Mouse (Mus musculus) MEL (cell line): ENCODE results near the gene Fxyd5. TPM values are rescaled to one million over a fixed set of nuclear protein-coding genes. Genes with fewer than 3 reads are reported as not detected.

ENCODE experiments used
- DNase-seq: peaks from one replicate; pipeline ENCODE4 v3.0.0; 2011; ENCODE audit warnings: low read depth, low spot score
- H3K27ac ChIP-seq: 2 replicates; pipeline ENCODE4 v1.5.1; 2012; ENCODE audit warnings: low read depth, mild to moderate bottlenecking, control low read depth, low read length, moderate library complexity; ENCODE audit not compliant: control insufficient read depth
- H3K27me3 ChIP-seq, 2 experiments: fragments of 150-350 bp in 1 of 2; sonication (generic) in 1 of 2; 2 replicates each; pipeline ENCODE4 v1.6.1; 2012; ENCODE audit warnings: low read length in 2 of 2, mild to moderate bottlenecking in 2 of 2, improper control_type of control experiment in 1 of 2, moderate library complexity in 1 of 2; ENCODE audit not compliant: insufficient read depth in 2 of 2, control insufficient read depth in 1 of 2
- H3K36me3 ChIP-seq, 2 experiments: 2 replicates each; pipeline ENCODE4 v1.6.1; 2012 to 2014; ENCODE audit warnings: low read length in 2 of 2, improper control_type of control experiment in 1 of 2, inconsistent platforms in 1 of 2, mild to moderate bottlenecking in 1 of 2; ENCODE audit not compliant: insufficient read depth in 2 of 2, control insufficient read depth in 1 of 2
- H3K4me1 ChIP-seq, 2 experiments: fragments of 150-350 bp in 1 of 2; sonication (generic) in 1 of 2; 2 replicates each; pipeline ENCODE4 v1.6.1; 2012; ENCODE audit warnings: low read length in 2 of 2, improper control_type of control experiment in 1 of 2, mild to moderate bottlenecking in 1 of 2; ENCODE audit not compliant: insufficient read depth in 2 of 2, control insufficient read depth in 1 of 2
- H3K4me3 ChIP-seq, 2 experiments: fragments of 150-350 bp in 1 of 2; sonication (generic) in 1 of 2; 2 replicates each; pipeline ENCODE4 v1.5.1; 2012; ENCODE audit warnings: low read depth in 2 of 2, low read length in 2 of 2, mild to moderate bottlenecking in 2 of 2, moderate library complexity in 2 of 2, control low read depth in 1 of 2, improper control_type of control experiment in 1 of 2; ENCODE audit not compliant: control insufficient read depth in 1 of 2, insufficient read depth in 1 of 2
- H3K79me2 ChIP-seq: 2 replicates; pipeline ENCODE4 v1.6.1; 2012; ENCODE audit warnings: mild to moderate bottlenecking, low read length, moderate library complexity; ENCODE audit not compliant: control insufficient read depth, poor library complexity, insufficient read depth
- H3K9ac ChIP-seq: 2 replicates; pipeline ENCODE4 v1.6.1; 2012; ENCODE audit warnings: low read depth, mild to moderate bottlenecking, control low read depth, low read length, moderate library complexity; ENCODE audit not compliant: control insufficient read depth, poor library complexity, severe bottlenecking
- H3K9me3 ChIP-seq: fragments of 150-350 bp; sonication (generic); replicated peaks from 2 replicates; pipeline ENCODE4 v1.6.1; 2012; ENCODE audit warnings: mild to moderate bottlenecking, low read length, improper control_type of control experiment, moderate library complexity; ENCODE audit not compliant: insufficient read depth
- CHD1 ChIP-seq: IDR thresholded peaks from 2 replicates; pipeline ENCODE4 v1.6.1; 2012; ENCODE audit warnings: low read depth, mild to moderate bottlenecking, inconsistent platforms, low read length, improper control_type of control experiment
- CHD2 ChIP-seq: IDR thresholded peaks from 2 replicates; pipeline ENCODE4 v1.6.1; 2011; ENCODE audit warnings: low read length, improper control_type of control experiment
- CTCF ChIP-seq, 3 experiments: IDR thresholded peaks in 2 of 3; conservative IDR thresholded peaks in 1 of 3; 2 replicates each; pipeline ENCODE4 v1.5.1; 2011 to 2012; ENCODE audit warnings: low read length in 3 of 3, low read depth in 2 of 3, mild to moderate bottlenecking in 2 of 3, improper control_type of control experiment in 1 of 3, inconsistent platforms in 1 of 3, mixed read lengths in 1 of 3, moderate library complexity in 1 of 3; ENCODE audit not compliant: control insufficient read depth in 1 of 3, insufficient read depth in 1 of 3, poor library complexity in 1 of 3, severe bottlenecking in 1 of 3
- ELF1 ChIP-seq: IDR thresholded peaks from 2 replicates; pipeline ENCODE4 v1.6.1; 2014; ENCODE audit warnings: low read depth, mild to moderate bottlenecking, inconsistent platforms, low read length, improper control_type of control experiment, moderate library complexity
- EP300 ChIP-seq, 2 experiments: IDR thresholded peaks; 2 replicates each; pipeline ENCODE4 v1.6.1; 2011; ENCODE audit warnings: improper control_type of control experiment in 2 of 2, low read length in 2 of 2, low read depth in 1 of 2, mild to moderate bottlenecking in 1 of 2
- ETS1 ChIP-seq: IDR thresholded peaks from 2 replicates; pipeline ENCODE4 v1.6.1; 2012; ENCODE audit warnings: low read depth, mild to moderate bottlenecking, inconsistent platforms, low read length, improper control_type of control experiment, moderate library complexity
- GATA1 ChIP-seq: IDR thresholded peaks from 2 replicates; pipeline ENCODE4 v1.6.1; 2011; ENCODE audit warnings: low read depth, low read length, improper control_type of control experiment
- HCFC1 ChIP-seq: IDR thresholded peaks from 2 replicates; pipeline ENCODE4 v1.6.1; 2012; ENCODE audit warnings: low read depth, mild to moderate bottlenecking, inconsistent platforms, low read length, improper control_type of control experiment, moderate library complexity
- JUND ChIP-seq: IDR thresholded peaks from 2 replicates; pipeline ENCODE4 v1.6.1; 2011; ENCODE audit warnings: low read depth, mild to moderate bottlenecking, improper control_type of control experiment, low read length
- MAFK ChIP-seq: IDR thresholded peaks from 2 replicates; pipeline ENCODE4 v1.6.1; 2011; ENCODE audit warnings: low read depth, mild to moderate bottlenecking, low read length, improper control_type of control experiment, borderline replicate concordance
- MAX ChIP-seq: IDR thresholded peaks from 2 replicates; pipeline ENCODE4 v1.6.1; 2011; ENCODE audit warnings: low read length, improper control_type of control experiment
- MEF2A ChIP-seq: IDR thresholded peaks from 2 replicates; pipeline ENCODE4 v1.6.1; 2014; ENCODE audit warnings: low read depth, mild to moderate bottlenecking, inconsistent platforms, low read length, improper control_type of control experiment; ENCODE audit not compliant: poor library complexity, insufficient replicate concordance, severe bottlenecking; ENCODE audit errors: extremely low read depth
- MXI1 ChIP-seq: IDR thresholded peaks from 2 replicates; pipeline ENCODE4 v1.6.1; 2011; ENCODE audit warnings: mild to moderate bottlenecking, low read depth, low read length, improper control_type of control experiment
- MYC ChIP-seq: IDR thresholded peaks from 2 replicates; pipeline ENCODE4 v1.6.1; 2011; ENCODE audit warnings: low read depth, mild to moderate bottlenecking, low read length, improper control_type of control experiment, moderate library complexity
- NELFE ChIP-seq: IDR thresholded peaks from 2 replicates; pipeline ENCODE4 v1.6.1; 2011; ENCODE audit warnings: low read depth, low read length, improper control_type of control experiment
- POLR2A ChIP-seq, 2 experiments: IDR thresholded peaks; 2 replicates each; pipeline ENCODE4 v1.6.1; 2011 to 2012; ENCODE audit warnings: low read length in 2 of 2, mild to moderate bottlenecking in 2 of 2, control low read depth in 1 of 2, improper control_type of control experiment in 1 of 2, low read depth in 1 of 2, moderate library complexity in 1 of 2; ENCODE audit not compliant: control insufficient read depth in 1 of 2, insufficient read depth in 1 of 2, poor library complexity in 1 of 2
- RCOR1 ChIP-seq: IDR thresholded peaks from 2 replicates; pipeline ENCODE4 v1.6.1; 2012; ENCODE audit warnings: low read depth, mild to moderate bottlenecking, inconsistent platforms, low read length, improper control_type of control experiment
- SIN3A ChIP-seq: IDR thresholded peaks from 2 replicates; pipeline ENCODE4 v1.6.1; 2012; ENCODE audit warnings: low read length, improper control_type of control experiment, inconsistent platforms
- TAL1 ChIP-seq: IDR thresholded peaks from 2 replicates; pipeline ENCODE4 v1.6.1; 2012; ENCODE audit warnings: mild to moderate bottlenecking, inconsistent platforms, low read length, moderate library complexity, mixed read lengths
- TBP ChIP-seq: IDR thresholded peaks from 2 replicates; pipeline ENCODE4 v1.8.0; 2011; ENCODE audit warnings: low read depth, low read length, improper control_type of control experiment
- ZC3H11A ChIP-seq: IDR thresholded peaks from 2 replicates; pipeline ENCODE4 v1.6.1; 2012; ENCODE audit warnings: low read depth, mild to moderate bottlenecking, inconsistent platforms, low read length, improper control_type of control experiment
- polyA plus RNA-seq, 2 experiments: library from polyadenylated mRNA; stranded (reverse) in 1 of 2; unstranded in 1 of 2; fragments of >175 nt in 1 of 2; fragments of >200 nt in 1 of 2; gene quantifications; 2 replicates each; pipeline versions ENCODE4 v1.2.1 to v1.2.4; 2012; ENCODE audit warnings: low replicate concordance in 2 of 2, low read depth in 1 of 2; ENCODE audit not compliant: insufficient read length in 2 of 2, insufficient read depth in 1 of 2, missing spikeins in 1 of 2
- total RNA-seq: library from RNA; depleted of rRNA; stranded (reverse); fragments of 300-350 nt; gene quantifications from 2 replicates; pipeline ENCODE4 v1.2.3, GENCODE M21; 2012

Fxyd5 gene
- total and polyA plus RNA-seq, 3 experiments, result 39.4 to 57.5 TPM; not detected in 1

- H3K79me2 ChIP-seq, result no peaks in the 10 kb centered on the region
- H3K36me3 ChIP-seq, result peaks cover 0 to 6% of the 10 kb centered on the region in 2 experiments; a peak in 2 of 4 replicates
- DNase-seq, result no peak
- no peak overlapping the region for H3K4me3 ChIP-seq
- H3K9ac ChIP-seq, result no peak overlapping the region
- no peak overlapping the region for H3K27ac ChIP-seq
- TF ChIP-seq EP300 (IDR thresholded peaks at IDR 0.05; ENCODE audit: low read depth in 1 of 2, low read length in 2 of 2), result peak; percentile 13 to 58; a peak in 1 of 4 replicates
- no peak for TF ChIP-seq CHD2
- TF ChIP-seq CHD1, result no peak
- TF ChIP-seq JUND, result no peak
- peak; percentile 13; the same call in 1 of the 2 replicates for TF ChIP-seq GATA1
- peaks cover 0 to 17% of the 10 kb centered on the region in 2 experiments; a peak in 2 of 4 replicates for H3K4me1 ChIP-seq
- no peaks in the 10 kb centered on the region for H3K27me3 ChIP-seq
- no peaks in the 10 kb centered on the region for H3K9me3 ChIP-seq
These were observed 34.5 kb downstream of the Fxyd5 start for GRCm38 (mm10) chr7:31007775-31008174.

- DNase-seq, result peak; percentile 86
- peak overlapping the region; percentile 35 for H3K27ac ChIP-seq
These were observed 39.6 kb downstream of the Fxyd5 start for GRCm38 (mm10) chr7:31002650-31003049.

GRCm38 (mm10) chr7:31000505-31001020 lies 41.7 kb downstream of the Fxyd5 start:
- H3K27ac ChIP-seq, result no peak overlapping the region
- H3K9me3 ChIP-seq, result no peaks in the 10 kb centered on the region
- H3K36me3 ChIP-seq, result peaks cover 0 to 14% of the 10 kb centered on the region in 2 experiments; a peak in 2 of 4 replicates
- no peaks in the 10 kb centered on the region for H3K79me2 ChIP-seq
- H3K4me3 ChIP-seq, result no peak overlapping the region
- peaks cover 3 to 28% of the 10 kb centered on the region in 2 experiments for H3K4me1 ChIP-seq
- H3K9ac ChIP-seq, result no peak overlapping the region
- TF ChIP-seq EP300 (IDR thresholded peaks at IDR 0.05; ENCODE audit: low read depth in 1 of 2, low read length in 2 of 2), result peak in 1 of 2 experiments; percentile 7; a peak in 1 of 4 replicates
- no peak for TF ChIP-seq CHD1
- TF ChIP-seq MXI1, result no peak
- TF ChIP-seq MEF2A, result peak; percentile 77; the same call in 1 of the 2 replicates
- no peak for TF ChIP-seq ZC3H11A
- no peaks in the 10 kb centered on the region for H3K27me3 ChIP-seq
- DNase-seq, result peak; percentile 57

More at GRCm38 (mm10) chr7:31002650-31003049, 39.6 kb downstream of the Fxyd5 start:
- H3K36me3 ChIP-seq, result peaks cover 0 to 12% of the 10 kb centered on the region in 2 experiments; a peak in 2 of 4 replicates
- no peaks in the 10 kb centered on the region for H3K79me2 ChIP-seq
- peak overlapping the region; percentile 21 to 43 for H3K4me3 ChIP-seq
- peak; percentile 80 for TF ChIP-seq ELF1
- TF ChIP-seq ETS1, result peak; percentile 56; the same call in 1 of the 2 replicates
- peak; percentile 50 to 65; a peak in 3 of 4 replicates for TF ChIP-seq POLR2A (IDR thresholded peaks at IDR 0.05; ENCODE audit: control insufficient read depth in 1 of 2, insufficient read depth in 1 of 2, low read depth in 1 of 2, low read length in 2 of 2, poor library complexity in 1 of 2)
- TF ChIP-seq EP300 (IDR thresholded peaks at IDR 0.05; ENCODE audit: low read depth in 1 of 2, low read length in 2 of 2), result peak; percentile 42 to 62; a peak in 3 of 4 replicates
- TF ChIP-seq JUND, result no peak
- TF ChIP-seq TAL1, result peak; percentile 28; the same call in 1 of the 2 replicates
- TF ChIP-seq TBP, result peak; percentile 60; the same call in 1 of the 2 replicates
- TF ChIP-seq MAFK, result no peak
- peak; percentile 72 for TF ChIP-seq MAX
- TF ChIP-seq SIN3A, result peak; percentile 89
- peak; percentile 55; the same call in 1 of the 2 replicates for TF ChIP-seq NELFE
- TF ChIP-seq CTCF (IDR thresholded peaks at IDR 0.05 in 2 of 3, conservative IDR thresholded peaks at IDR 0.05 in 1 of 3; ENCODE audit: control insufficient read depth in 1 of 3, insufficient read depth in 1 of 3, low read depth in 2 of 3, low read length in 3 of 3, poor library complexity in 1 of 3, severe bottlenecking in 1 of 3), result no peak
- TF ChIP-seq MYC, result peak; percentile 44; the same call in 1 of the 2 replicates
- peak; percentile 58; the same call in 1 of the 2 replicates for TF ChIP-seq RCOR1
- TF ChIP-seq HCFC1, result peak; percentile 81
- TF ChIP-seq GATA1, result peak; percentile 57
- TF ChIP-seq CHD2, result no peak
- no peaks in the 10 kb centered on the region for H3K27me3 ChIP-seq
- H3K4me1 ChIP-seq, result peaks cover under 1 to 29% of the 10 kb centered on the region in 2 experiments; a peak in 3 of 4 replicates
- no peaks in the 10 kb centered on the region for H3K9me3 ChIP-seq
- peak overlapping the region; percentile 27 for H3K9ac ChIP-seq
